Mouse (Mus musculus): ENCODE data around the gene Lrtm1.

The Lrtm1 gene

GRCm38 (mm10) chr14:29038246-29038645, 20.2 kb downstream of the Lrtm1 start:
- DNase-seq, result no peak

GRCm38 (mm10) chr14:29040606-29041364, 22.8 kb downstream of the Lrtm1 start:
- DNase-seq, result no peak

- no peak for DNase-seq
Measured at GRCm38 (mm10) chr14:29041498-29041897, 23.5 kb downstream of the Lrtm1 start.

GRCm38 (mm10) chr14:29042355-29042754, 24.3 kb downstream of the Lrtm1 start:
- no peak for DNase-seq

- no peak for DNase-seq
Measured at GRCm38 (mm10) chr14:29051951-29052835, 34.2 kb downstream of the Lrtm1 start.

- DNase-seq, result no peak
Measured at GRCm38 (mm10) chr14:29060679-29061078, 42.7 kb downstream of the Lrtm1 start.

- DNase-seq, result no peak
Measured at GRCm38 (mm10) chr14:29061491-29061890, 43.5 kb downstream of the Lrtm1 start.

GRCm38 (mm10) chr14:29062676-29063075, 44.7 kb downstream of the Lrtm1 start:
- DNase-seq, result no peak

GRCm38 (mm10) chr14:29073747-29074146, 55.7 kb downstream of the Lrtm1 start:
- DNase-seq, result peak; percentile 6

GRCm38 (mm10) chr14:29077418-29077817, 59.4 kb downstream of the Lrtm1 start:
- no peak for DNase-seq

- DNase-seq, result no peak
Measured at GRCm38 (mm10) chr14:29080228-29080627, 62.2 kb downstream of the Lrtm1 start.

GRCm38 (mm10) chr14:29080630-29081029, 62.6 kb downstream of the Lrtm1 start:
- peak; percentile 5 for DNase-seq

GRCm38 (mm10) chr14:29082171-29082570, 64.2 kb downstream of the Lrtm1 start:
- no peak for DNase-seq

All from kidney, adult 18-20 months (tissue).